Mouse (Mus musculus): ENCODE data around the gene Olfr986.

The Olfr986 gene

GRCm38 (mm10) chr9:40234233-40235072 lies 53.7 kb downstream of the Olfr986 start:
- no peak for DNase-seq (ENCODE audit: inconsistent age in 2 of 2, low spot score in 1 of 2)

- no peak for DNase-seq (ENCODE audit: inconsistent age in 2 of 2, low spot score in 1 of 2)
These were observed 54.5 kb downstream of the Olfr986 start for GRCm38 (mm10) chr9:40235220-40235619.
